Mouse (Mus musculus): ENCODE measurements around the gene Sema3a.

DNA sequence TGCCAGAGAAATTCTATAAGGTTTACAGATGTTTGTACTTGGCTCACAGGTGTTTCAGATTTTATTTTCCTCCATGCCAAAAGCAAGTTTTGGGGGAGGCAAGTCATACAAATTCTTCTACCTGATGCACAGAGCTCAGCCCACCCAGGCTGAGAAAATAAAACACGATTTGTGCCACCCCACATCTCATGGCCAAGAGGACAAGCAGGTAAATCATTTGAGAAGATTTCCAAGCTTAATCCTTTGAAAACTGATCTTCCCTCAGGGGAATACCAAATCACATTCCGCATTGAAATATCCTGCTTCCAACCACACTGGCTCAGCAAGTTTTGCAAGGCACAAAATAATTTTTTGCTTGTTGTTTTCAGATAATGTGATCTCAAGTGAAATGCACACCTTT lies 206.2 kb downstream of the Sema3a start:
- TF ChIP-seq CTCF (IDR thresholded peaks at IDR 0.05; ENCODE audit: extremely low read depth, insufficient read depth, low read length) (no peak), POLR2A (IDR thresholded peaks at IDR 0.05; ENCODE audit: extremely low read depth, insufficient read depth, low read length) (no peak)
